Mouse (Mus musculus) midbrain, embryonic 13.5 days (tissue): Measurements from ENCODE around the gene Eapp. TPM values are rescaled to one million over a fixed set of nuclear protein-coding genes. Genes with fewer than 3 reads are reported as not detected.
"Not testable (repeated sequence)": the region's sequence is repeated elsewhere in the genome, so short reads cannot be mapped to it uniquely, and the experiment has no call there.

Experiments
- ATAC-seq: fragments of 200-750 bp; cut with Nextera tagmentation; 2 replicates; pipeline ENCODE4 v1.8.0; 2017; ENCODE audit warnings: mild to moderate bottlenecking, moderate TSS enrichment, moderate library complexity
- H3K27ac ChIP-seq: fragments of 300-500 bp; sonication (generic); 2 replicates; pipeline ENCODE4 v1.5.1; 2015; ENCODE audit warnings: inconsistent platforms, mild to moderate bottlenecking, moderate library complexity
- H3K27me3 ChIP-seq: fragments of 300-500 bp; sonication (generic); 2 replicates; pipeline ENCODE4 v1.6.1; 2015; ENCODE audit warnings: mild to moderate bottlenecking, inconsistent platforms
- H3K36me3 ChIP-seq: fragments of 300-500 bp; sonication (generic); 2 replicates; pipeline ENCODE4 v1.6.1; 2015; ENCODE audit warnings: mild to moderate bottlenecking, inconsistent platforms
- H3K4me1 ChIP-seq: fragments of 300-500 bp; sonication (generic); replicated peaks from 2 replicates; pipeline ENCODE4 v1.6.1; 2015; ENCODE audit warnings: inconsistent platforms
- H3K4me2 ChIP-seq: fragments of 300-500 bp; sonication (generic); replicated peaks from 2 replicates; pipeline ENCODE4 v1.6.1; 2015; ENCODE audit warnings: moderate library complexity, mild to moderate bottlenecking, inconsistent platforms
- H3K4me3 ChIP-seq: fragments of 300-500 bp; sonication (generic); replicated peaks from 2 replicates; pipeline ENCODE4 v1.5.1; 2015; ENCODE audit warnings: mild to moderate bottlenecking, inconsistent platforms
- H3K9ac ChIP-seq: fragments of 300-500 bp; sonication (generic); replicated peaks from 2 replicates; pipeline ENCODE4 v1.6.1; 2015; ENCODE audit warnings: mild to moderate bottlenecking, inconsistent platforms
- H3K9me3 ChIP-seq: fragments of 300-500 bp; sonication (generic); 2 replicates; pipeline ENCODE4 v1.6.1; 2016; ENCODE audit warnings: mild to moderate bottlenecking, inconsistent platforms
- WGBS: fragments of 180-500 bp; shearing (Covaris S2); methylation state at CpG from one replicate; pipeline ENCODE4 v1.1.7; 2015; 5-methylcytosine and 5-hydroxymethylcytosine counted together
- polyA plus RNA-seq: library from polyadenylated mRNA; unstranded; fragments of >200 nt; fragmentation: Nextera tagmentation; extraction: Ambion mirVana; gene quantifications from 2 replicates; pipeline ENCODE4 v1.2.1, GENCODE M21; 2015

Gene Eapp
- polyA plus RNA-seq, 1 experiment from 2014 or later = 95.4 TPM

DNA sequence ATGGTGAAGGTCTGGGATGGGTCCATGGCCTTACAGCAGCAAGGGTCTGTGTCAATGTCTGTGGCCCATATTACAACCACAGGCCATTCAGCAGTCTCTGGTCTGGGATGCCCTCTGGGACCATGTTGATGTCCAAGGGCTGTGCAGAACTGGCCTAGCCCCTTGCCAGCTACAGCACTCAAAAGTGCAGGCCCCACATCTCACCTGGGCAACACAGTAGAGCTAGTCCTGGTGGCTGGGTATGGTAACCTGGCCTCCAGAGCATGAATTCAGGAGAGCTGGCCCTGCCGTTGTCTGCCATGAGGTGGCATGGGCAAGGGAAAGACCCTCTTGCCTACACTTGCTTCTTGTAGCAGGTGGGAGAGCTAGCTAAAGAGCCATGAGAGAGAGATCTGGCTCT lies 27.6 kb downstream of the Eapp start:
- Histone ChIP-seq H3K4me3 (no peak overlapping the region), H3K9ac (no peak overlapping the region), H3K4me2 (no peak overlapping the region), H3K27me3 (no peaks in the 10 kb centered on the region), H3K27ac (no peak overlapping the region), H3K36me3 (peaks cover 34% of the 10 kb centered on the region), H3K4me1 (no peaks in the 10 kb centered on the region), H3K9me3 (no peaks in the 10 kb centered on the region)
- 100% methylated on average over 1 of the region's 1 CpGs for WGBS
- ATAC-seq = no peak

- Histone ChIP-seq H3K9ac (no peak overlapping the region), H3K4me1 (no peaks in the 10 kb centered on the region), H3K27me3 (no peaks in the 10 kb centered on the region), H3K27ac (no peak overlapping the region), H3K4me2 (no peak overlapping the region), H3K4me3 (no peak overlapping the region), H3K9me3 (no peaks in the 10 kb centered on the region), H3K36me3 (peaks cover 12% of the 10 kb centered on the region)
- no peak for ATAC-seq
- 81% methylated on average over 6 of the region's 6 CpGs for WGBS
Observed at GRCm38 (mm10) chr12:54665526-54665925, 30.2 kb downstream of the Eapp start.

DNA sequence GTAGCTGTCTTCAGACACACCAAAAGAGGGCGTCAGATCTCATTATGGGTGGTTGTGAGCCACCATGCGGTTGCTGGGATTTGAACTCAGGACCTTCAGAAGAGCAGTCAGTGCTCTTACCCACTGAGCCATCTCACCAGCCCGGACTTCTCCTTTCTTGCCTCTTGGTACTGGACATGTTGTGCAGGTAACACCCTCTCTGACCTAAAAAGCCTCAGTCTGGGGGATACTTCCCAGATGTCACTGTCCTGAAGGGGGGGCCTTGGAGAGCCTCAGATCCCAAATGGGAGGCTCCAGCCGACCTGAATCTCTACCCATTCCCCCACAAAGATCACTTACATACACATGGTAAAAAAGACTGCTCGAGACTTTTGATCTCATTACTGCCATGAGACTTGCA lies 34.2 kb downstream of the Eapp start:
- not testable (repeated sequence) for H3K4me1 ChIP-seq, H3K36me3 ChIP-seq, H3K27ac ChIP-seq, H3K4me3 ChIP-seq, H3K4me2 ChIP-seq, H3K27me3 ChIP-seq, ATAC-seq, H3K9ac ChIP-seq, H3K9me3 ChIP-seq
- WGBS = 79% methylated on average over 5 of the region's 5 CpGs

DNA sequence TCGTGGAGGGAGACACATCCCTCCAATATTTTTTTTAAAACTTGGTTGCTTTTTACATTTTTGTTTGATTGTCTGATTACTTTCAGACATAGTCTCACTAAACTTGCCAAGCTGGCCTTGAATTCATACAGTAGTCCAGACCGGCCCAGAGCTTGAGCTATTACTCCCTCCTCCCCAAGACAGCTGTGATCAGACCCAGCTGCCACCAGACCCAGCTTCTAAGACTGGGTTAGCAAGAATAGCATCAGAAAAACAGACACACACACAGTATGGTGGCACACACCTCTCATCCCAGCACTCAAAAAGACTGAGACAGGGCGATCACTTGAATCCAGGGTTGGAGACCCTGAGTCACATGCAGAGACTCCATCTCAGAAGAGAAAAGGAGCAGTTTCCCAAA lies 35.8 kb downstream of the Eapp start:
- peaks cover 14% of the 10 kb centered on the region for H3K4me1 ChIP-seq

GRCm38 (mm10) chr12:54658425-54659092 lies 37.1 kb downstream of the Eapp start:
- H3K27ac ChIP-seq = no peak overlapping the region
- no peak for ATAC-seq
- WGBS = 73% methylated on average over 7 of the region's 7 CpGs
- no peaks in the 10 kb centered on the region for H3K36me3 ChIP-seq
- H3K27me3 ChIP-seq = peaks cover 3% of the 10 kb centered on the region; the same call in 1 of the 2 replicates
- peaks cover 28% of the 10 kb centered on the region for H3K4me1 ChIP-seq
- no peaks in the 10 kb centered on the region for H3K9me3 ChIP-seq
- no peak overlapping the region for H3K4me2 ChIP-seq
- H3K4me3 ChIP-seq = no peak overlapping the region
- H3K9ac ChIP-seq = no peak overlapping the region

More for the DNA sequence above, 35.8 kb downstream of the Eapp start:
- no peaks in the 10 kb centered on the region for H3K36me3 ChIP-seq
- H3K9me3 ChIP-seq = no peaks in the 10 kb centered on the region
- no peak overlapping the region for H3K4me3 ChIP-seq
- H3K27ac ChIP-seq = no peak overlapping the region
- H3K9ac ChIP-seq = no peak overlapping the region
- 84% methylated on average over 3 of the region's 3 CpGs for WGBS
- H3K27me3 ChIP-seq = peaks cover 3% of the 10 kb centered on the region; the same call in 1 of the 2 replicates
- no peak overlapping the region for H3K4me2 ChIP-seq
- ATAC-seq = no peak

- Histone ChIP-seq H3K4me1 (peaks cover 29% of the 10 kb centered on the region), H3K9me3 (no peaks in the 10 kb centered on the region), H3K4me3 (no peak overlapping the region), H3K27ac (no peak overlapping the region), H3K4me2 (no peak overlapping the region), H3K36me3 (no peaks in the 10 kb centered on the region), H3K27me3 (peaks cover 3% of the 10 kb centered on the region; the same call in 1 of the 2 replicates), H3K9ac (no peak overlapping the region)
- WGBS = 91% methylated on average over 5 of the region's 5 CpGs
- ATAC-seq = no peak
Observed at GRCm38 (mm10) chr12:54657951-54658350, 37.7 kb downstream of the Eapp start.

- H3K36me3 ChIP-seq = no peaks in the 10 kb centered on the region
- peak overlapping the region; percentile 70 for H3K4me2 ChIP-seq
- 69% methylated on average over 2 of the region's 2 CpGs for WGBS
- H3K9ac ChIP-seq = no peak overlapping the region
- H3K4me3 ChIP-seq = peak overlapping the region; percentile 68
- no peak for ATAC-seq
- peaks cover 3% of the 10 kb centered on the region; the same call in 1 of the 2 replicates for H3K27me3 ChIP-seq
- no peak overlapping the region for H3K27ac ChIP-seq
- peaks cover 34% of the 10 kb centered on the region for H3K4me1 ChIP-seq
- no peaks in the 10 kb centered on the region for H3K9me3 ChIP-seq
Observed at GRCm38 (mm10) chr12:54657226-54657625, 38.5 kb downstream of the Eapp start.

DNA sequence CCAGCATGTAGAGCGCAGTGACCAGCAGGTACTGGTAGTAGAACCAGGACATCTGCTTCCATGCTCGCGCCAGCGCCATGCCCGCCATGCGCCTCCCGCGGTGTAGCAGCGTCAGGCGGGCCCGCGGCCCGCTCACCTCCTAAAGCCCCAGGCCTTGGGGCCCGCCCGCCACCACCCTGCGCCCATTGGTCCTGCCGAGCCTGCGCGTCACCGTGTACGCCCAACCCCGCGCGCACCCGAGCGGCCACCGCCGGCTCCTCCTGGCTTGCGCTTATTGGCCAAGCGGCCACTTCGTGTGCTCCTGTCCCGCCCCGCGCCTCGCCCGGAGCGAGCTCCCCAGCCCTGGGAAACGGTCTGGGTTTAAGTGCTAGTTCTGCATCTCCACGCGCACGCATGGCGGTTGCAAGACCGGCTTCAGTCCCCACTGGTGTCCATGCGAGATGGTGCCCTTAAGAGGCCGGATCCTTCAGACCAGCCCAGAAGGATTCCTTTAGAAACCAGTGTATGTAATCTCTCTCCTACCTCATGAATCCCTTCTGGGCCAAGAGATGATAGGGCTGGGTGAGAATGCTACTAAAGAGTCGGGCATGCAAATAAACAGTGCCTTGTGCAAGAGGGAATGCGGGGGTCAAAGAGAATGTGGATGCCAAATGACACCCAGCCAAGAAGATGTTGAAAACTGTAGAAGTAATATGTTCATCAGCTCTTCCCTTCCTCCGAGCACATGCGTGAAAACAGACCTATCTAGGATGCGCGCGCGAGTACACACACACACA lies 39.1 kb downstream of the Eapp start, which contains the start of gene Sptssa:
Gene Sptssa (minus strand): TSS at position 178 of the 776 bp plus-strand sequence.
- ATAC-seq = peak; percentile 100
- H3K27ac ChIP-seq = peak within 1 kb of the TSS; percentile 87
- 8% methylated on average over 53 of the region's 53 CpGs for WGBS
- H3K4me2 ChIP-seq = peak within 1 kb of the TSS; percentile 70
- H3K36me3 ChIP-seq = no peaks in the 10 kb centered on the region
- peaks cover 3% of the 10 kb centered on the region; the same call in 1 of the 2 replicates for H3K27me3 ChIP-seq
- H3K4me1 ChIP-seq = peaks cover 34% of the 10 kb centered on the region
- H3K9ac ChIP-seq = peak within 1 kb of the TSS; percentile 82
- peak within 1 kb of the TSS; percentile 68 for H3K4me3 ChIP-seq
- H3K9me3 ChIP-seq = no peaks in the 10 kb centered on the region

- no peaks in the 10 kb centered on the region for H3K36me3 ChIP-seq
- peaks cover 3% of the 10 kb centered on the region; the same call in 1 of the 2 replicates for H3K27me3 ChIP-seq
- no peaks in the 10 kb centered on the region for H3K9me3 ChIP-seq
- peak overlapping the region; percentile 68 for H3K4me3 ChIP-seq
- peak overlapping the region; percentile 70 for H3K4me2 ChIP-seq
- peak overlapping the region; percentile 82 for H3K9ac ChIP-seq
- under 1% methylated on average over 22 of the region's 22 CpGs for WGBS
- peak overlapping the region; percentile 87 for H3K27ac ChIP-seq
- no peak; the same call in 1 of the 2 replicates for ATAC-seq
- peaks cover 34% of the 10 kb centered on the region for H3K4me1 ChIP-seq
Observed at GRCm38 (mm10) chr12:54656039-54656395, 39.7 kb downstream of the Eapp start.

GRCm38 (mm10) chr12:54655292-54656038 lies 40.2 kb downstream of the Eapp start:
- Histone ChIP-seq H3K4me2 (peak overlapping the region; percentile 70), H3K4me1 (peaks cover 34% of the 10 kb centered on the region), H3K36me3 (0 out of 2 replicates have a peak, but pooled peaks cover 2% of the 10 kb centered on the region), H3K27me3 (peaks cover 3% of the 10 kb centered on the region; the same call in 1 of the 2 replicates), H3K9ac (peak overlapping the region; percentile 82), H3K4me3 (peak overlapping the region; percentile 68), H3K9me3 (no peaks in the 10 kb centered on the region), H3K27ac (peak overlapping the region; percentile 87)
- 27% methylated on average over 16 of the region's 16 CpGs for whole genome bisulfite sequencing
- ATAC-seq = no peak

GRCm38 (mm10) chr12:54654741-54655140 lies 41.0 kb downstream of the Eapp start:
- peak overlapping the region; percentile 70 for H3K4me2 ChIP-seq
- H3K9ac ChIP-seq = peak overlapping the region; percentile 24; the same call in 1 of the 2 replicates
- ATAC-seq = no peak
- H3K27ac ChIP-seq = no peak overlapping the region
- 94% methylated on average over 1 of the region's 1 CpGs for WGBS
- no peaks in the 10 kb centered on the region for H3K9me3 ChIP-seq
- H3K4me1 ChIP-seq = peaks cover 34% of the 10 kb centered on the region
- H3K36me3 ChIP-seq = 0 out of 2 replicates have a peak, but pooled peaks cover 6% of the 10 kb centered on the region
- H3K27me3 ChIP-seq = peaks cover 3% of the 10 kb centered on the region; the same call in 1 of the 2 replicates
- H3K4me3 ChIP-seq = peak overlapping the region; percentile 68
